Mouse (Mus musculus) lung, adult 2 months (tissue): ENCODE results near the gene Catsperd.

Source experiments
- CTCF ChIP-seq: fragments of 200-500 bp; IDR thresholded peaks from 2 replicates; pipeline ENCODE4 v1.5.1; 2011; ENCODE audit warnings: mild to moderate bottlenecking, low read length, control low read depth; ENCODE audit not compliant: insufficient read depth
- POLR2A ChIP-seq: fragments of 200-500 bp; IDR thresholded peaks from 2 replicates; pipeline ENCODE4 v1.6.1; 2011; ENCODE audit warnings: low read depth, mild to moderate bottlenecking, control low read depth, low read length, borderline replicate concordance; ENCODE audit errors: extremely low read depth

- TF ChIP-seq POLR2A (no peak), CTCF (no peak)
These were observed 15.3 kb downstream of the Catsperd start for GRCm38 (mm10) chr17:56643237-56643636.
